Mouse (Mus musculus): ENCODE data around the gene Tmem165. TPM values are rescaled to one million over a fixed set of nuclear protein-coding genes. Genes with fewer than 3 reads are reported as not detected.

The Tmem165 gene
- polyA plus RNA-seq, 1 experiment = 36.3 TPM

GRCm38 (mm10) chr5:76149436-76149835, 34.2 kb upstream of the Tmem165 start:
- no peak overlapping the region for H3K4me3 ChIP-seq (ENCODE audit: insufficient read depth, poor library complexity, severe bottlenecking)
- H3K79me3 ChIP-seq (ENCODE audit: low read depth) = no peaks in the 10 kb centered on the region
- no peaks in the 10 kb centered on the region for H3K79me2 ChIP-seq (ENCODE audit: control insufficient read depth, insufficient read depth)
- TF ChIP-seq FOSL1 (IDR thresholded peaks at IDR 0.05; ENCODE audit: insufficient read depth, low read length, poor library complexity, severe bottlenecking) = no peak
- TF ChIP-seq MYOG (IDR thresholded peaks at IDR 0.05; ENCODE audit: control insufficient read depth, extremely low read depth, insufficient read length) = no peak
- TF ChIP-seq MYOD1 (IDR thresholded peaks at IDR 0.05; ENCODE audit: control insufficient read depth, insufficient read length, low read depth) = no peak
- no peak for TF ChIP-seq CEBPB (IDR thresholded peaks at IDR 0.05; ENCODE audit: low read depth)
- TF ChIP-seq MAX (IDR thresholded peaks at IDR 0.05) = no peak
- no peak for TF ChIP-seq CTCF (IDR thresholded peaks at IDR 0.05; ENCODE audit: control insufficient read depth, insufficient read depth, insufficient read length)
- no peak for TF ChIP-seq USF1 (IDR thresholded peaks at IDR 0.05; ENCODE audit: low read depth)
- H3ac ChIP-seq (ENCODE audit: control insufficient read depth, insufficient read length, low read depth) = no peak overlapping the region
- H3K36me3 ChIP-seq (ENCODE audit: control insufficient read depth, insufficient read depth) = no peaks in the 10 kb centered on the region
- H3K27me3 ChIP-seq (ENCODE audit: control insufficient read depth, insufficient read depth, insufficient read length) = no peaks in the 10 kb centered on the region

DNA sequence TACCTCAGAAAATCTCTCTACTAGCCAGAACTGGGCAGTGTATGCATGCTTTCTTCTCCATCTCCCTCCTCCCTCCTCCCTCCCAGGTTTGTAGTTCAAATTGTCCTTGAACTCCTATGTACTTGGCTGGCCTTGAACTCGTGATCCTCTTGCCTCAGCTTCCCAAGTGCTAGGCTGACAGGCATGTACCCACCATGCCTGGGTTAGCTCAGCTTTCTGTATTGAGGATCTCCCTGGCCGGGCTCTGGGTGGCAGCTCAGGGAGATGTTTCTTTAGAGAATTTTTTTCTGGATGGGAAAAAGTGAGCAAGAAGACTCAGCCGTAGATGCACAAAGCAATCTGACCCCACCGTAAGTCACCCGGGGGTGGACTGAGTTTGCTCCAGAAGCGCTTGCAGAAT, 30.7 kb upstream of the Tmem165 start:
- no peaks in the 10 kb centered on the region for H3K27me3 ChIP-seq (ENCODE audit: control insufficient read depth, insufficient read depth, insufficient read length)
- H3K36me3 ChIP-seq (ENCODE audit: control insufficient read depth, insufficient read depth) = no peaks in the 10 kb centered on the region
- H3K79me3 ChIP-seq (ENCODE audit: low read depth) = no peaks in the 10 kb centered on the region
- H3K79me2 ChIP-seq (ENCODE audit: control insufficient read depth, insufficient read depth) = no peaks in the 10 kb centered on the region
- no peak overlapping the region for H3K4me3 ChIP-seq (ENCODE audit: insufficient read depth, poor library complexity, severe bottlenecking)
- no peak for TF ChIP-seq MAX (IDR thresholded peaks at IDR 0.05)
- TF ChIP-seq MYOG (IDR thresholded peaks at IDR 0.05; ENCODE audit: control insufficient read depth, extremely low read depth, insufficient read length) = no peak
- TF ChIP-seq CTCF (IDR thresholded peaks at IDR 0.05; ENCODE audit: control insufficient read depth, insufficient read depth, insufficient read length) = no peak
- TF ChIP-seq MYOD1 (IDR thresholded peaks at IDR 0.05; ENCODE audit: control insufficient read depth, insufficient read length, low read depth) = no peak
- no peak for TF ChIP-seq CEBPB (IDR thresholded peaks at IDR 0.05; ENCODE audit: low read depth)
- no peak for TF ChIP-seq FOSL1 (IDR thresholded peaks at IDR 0.05; ENCODE audit: insufficient read depth, low read length, poor library complexity, severe bottlenecking)
- no peak for TF ChIP-seq USF1 (IDR thresholded peaks at IDR 0.05; ENCODE audit: low read depth)
- no peak overlapping the region for H3ac ChIP-seq (ENCODE audit: control insufficient read depth, insufficient read length, low read depth)

DNA sequence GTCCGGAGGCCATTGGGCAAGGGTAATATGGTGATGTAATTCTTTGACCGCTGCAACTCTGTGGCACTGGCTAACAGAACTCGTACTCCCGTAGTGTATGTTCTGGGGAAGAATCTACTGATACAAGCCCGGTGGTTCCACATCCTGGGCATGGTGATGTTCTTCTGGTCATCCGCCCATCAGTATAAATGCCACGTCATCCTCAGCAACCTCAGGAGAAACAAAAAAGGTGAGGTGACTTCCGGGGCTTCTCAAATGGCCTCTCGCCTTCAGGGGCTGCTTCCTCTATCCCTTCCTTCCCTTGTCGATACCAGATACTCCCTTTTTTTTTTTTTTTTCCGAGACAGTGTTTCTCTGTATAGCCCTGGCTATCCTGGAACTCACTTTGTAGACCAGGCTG, 30.2 kb upstream of the Tmem165 start:
- Histone ChIP-seq H3ac (ENCODE audit: control insufficient read depth, insufficient read length, low read depth) (no peak overlapping the region), H3K79me2 (ENCODE audit: control insufficient read depth, insufficient read depth) (no peaks in the 10 kb centered on the region), H3K4me3 (ENCODE audit: insufficient read depth, poor library complexity, severe bottlenecking) (no peak overlapping the region), H3K36me3 (ENCODE audit: control insufficient read depth, insufficient read depth) (no peaks in the 10 kb centered on the region), H3K27me3 (ENCODE audit: control insufficient read depth, insufficient read depth, insufficient read length) (no peaks in the 10 kb centered on the region), H3K79me3 (ENCODE audit: low read depth) (no peaks in the 10 kb centered on the region)
- TF ChIP-seq USF1 (IDR thresholded peaks at IDR 0.05; ENCODE audit: low read depth) (no peak), MYOD1 (IDR thresholded peaks at IDR 0.05; ENCODE audit: control insufficient read depth, insufficient read length, low read depth) (no peak), MYOG (IDR thresholded peaks at IDR 0.05; ENCODE audit: control insufficient read depth, extremely low read depth, insufficient read length) (no peak), CEBPB (IDR thresholded peaks at IDR 0.05; ENCODE audit: low read depth) (no peak), MAX (IDR thresholded peaks at IDR 0.05) (no peak), CTCF (IDR thresholded peaks at IDR 0.05; ENCODE audit: control insufficient read depth, insufficient read depth, insufficient read length) (no peak), FOSL1 (IDR thresholded peaks at IDR 0.05; ENCODE audit: insufficient read depth, low read length, poor library complexity, severe bottlenecking) (no peak)

- Histone ChIP-seq H3K36me3 (ENCODE audit: control insufficient read depth, insufficient read depth) (no peaks in the 10 kb centered on the region), H3K27me3 (ENCODE audit: control insufficient read depth, insufficient read depth, insufficient read length) (no peaks in the 10 kb centered on the region), H3ac (ENCODE audit: control insufficient read depth, insufficient read length, low read depth) (no peak overlapping the region), H3K79me2 (ENCODE audit: control insufficient read depth, insufficient read depth) (no peaks in the 10 kb centered on the region), H3K4me3 (ENCODE audit: insufficient read depth, poor library complexity, severe bottlenecking) (no peak overlapping the region), H3K79me3 (ENCODE audit: low read depth) (no peaks in the 10 kb centered on the region)
- TF ChIP-seq MAX (IDR thresholded peaks at IDR 0.05) = no peak
- TF ChIP-seq CEBPB (IDR thresholded peaks at IDR 0.05; ENCODE audit: low read depth) = no peak
- TF ChIP-seq CTCF (IDR thresholded peaks at IDR 0.05; ENCODE audit: control insufficient read depth, insufficient read depth, insufficient read length) = no peak
- no peak for TF ChIP-seq MYOG (IDR thresholded peaks at IDR 0.05; ENCODE audit: control insufficient read depth, extremely low read depth, insufficient read length)
- TF ChIP-seq MYOD1 (IDR thresholded peaks at IDR 0.05; ENCODE audit: control insufficient read depth, insufficient read length, low read depth) = no peak
- TF ChIP-seq USF1 (IDR thresholded peaks at IDR 0.05; ENCODE audit: low read depth) = no peak
- TF ChIP-seq FOSL1 (IDR thresholded peaks at IDR 0.05; ENCODE audit: insufficient read depth, low read length, poor library complexity, severe bottlenecking) = no peak
Measured at GRCm38 (mm10) chr5:76154434-76155165, 29.1 kb upstream of the Tmem165 start.

DNA sequence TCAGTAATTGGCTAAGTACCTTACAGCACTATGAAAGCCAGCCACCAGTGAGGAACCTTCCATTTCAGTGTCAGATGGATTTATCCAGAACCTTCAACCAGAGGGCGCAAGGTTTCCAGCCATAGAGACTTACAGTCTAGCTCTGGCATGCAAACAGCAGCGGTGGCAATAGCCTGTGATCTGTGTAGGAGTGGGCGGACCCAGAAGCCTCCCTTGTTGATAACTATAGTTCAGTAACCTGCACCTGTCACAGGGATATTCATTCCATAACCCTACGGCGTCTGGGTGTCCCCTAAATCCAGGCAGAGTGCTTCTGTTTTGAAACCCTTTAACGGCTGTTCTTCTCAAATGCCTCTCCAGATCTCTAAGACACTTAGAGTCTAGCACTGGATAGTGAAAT, 24.1 kb upstream of the Tmem165 start:
- no peak for TF ChIP-seq MYOG (IDR thresholded peaks at IDR 0.05; ENCODE audit: control insufficient read depth, extremely low read depth, insufficient read length)
- TF ChIP-seq FOSL1 (IDR thresholded peaks at IDR 0.05; ENCODE audit: insufficient read depth, low read length, poor library complexity, severe bottlenecking) = no peak
- no peak for TF ChIP-seq CEBPB (IDR thresholded peaks at IDR 0.05; ENCODE audit: low read depth)
- TF ChIP-seq MYOD1 (IDR thresholded peaks at IDR 0.05; ENCODE audit: control insufficient read depth, insufficient read length, low read depth) = no peak
- no peak for TF ChIP-seq MAX (IDR thresholded peaks at IDR 0.05)
- no peak for TF ChIP-seq CTCF (IDR thresholded peaks at IDR 0.05; ENCODE audit: control insufficient read depth, insufficient read depth, insufficient read length)
- TF ChIP-seq USF1 (IDR thresholded peaks at IDR 0.05; ENCODE audit: low read depth) = no peak
- Histone ChIP-seq H3K79me2 (ENCODE audit: control insufficient read depth, insufficient read depth) (no peaks in the 10 kb centered on the region), H3K36me3 (ENCODE audit: control insufficient read depth, insufficient read depth) (no peaks in the 10 kb centered on the region), H3K4me3 (ENCODE audit: insufficient read depth, poor library complexity, severe bottlenecking) (no peak overlapping the region), H3ac (ENCODE audit: control insufficient read depth, insufficient read length, low read depth) (no peak overlapping the region), H3K79me3 (ENCODE audit: low read depth) (no peaks in the 10 kb centered on the region), H3K27me3 (ENCODE audit: control insufficient read depth, insufficient read depth, insufficient read length) (no peaks in the 10 kb centered on the region)
